Mouse (Mus musculus) urinary bladder, postnatal 10 days (tissue): ENCODE results near the gene Smndc1.

Experiments
- DNase-seq: peaks from one replicate; pipeline ENCODE4 v3.0.0; 2022; ENCODE audit warnings: low spot score

Gene Smndc1

DNA sequence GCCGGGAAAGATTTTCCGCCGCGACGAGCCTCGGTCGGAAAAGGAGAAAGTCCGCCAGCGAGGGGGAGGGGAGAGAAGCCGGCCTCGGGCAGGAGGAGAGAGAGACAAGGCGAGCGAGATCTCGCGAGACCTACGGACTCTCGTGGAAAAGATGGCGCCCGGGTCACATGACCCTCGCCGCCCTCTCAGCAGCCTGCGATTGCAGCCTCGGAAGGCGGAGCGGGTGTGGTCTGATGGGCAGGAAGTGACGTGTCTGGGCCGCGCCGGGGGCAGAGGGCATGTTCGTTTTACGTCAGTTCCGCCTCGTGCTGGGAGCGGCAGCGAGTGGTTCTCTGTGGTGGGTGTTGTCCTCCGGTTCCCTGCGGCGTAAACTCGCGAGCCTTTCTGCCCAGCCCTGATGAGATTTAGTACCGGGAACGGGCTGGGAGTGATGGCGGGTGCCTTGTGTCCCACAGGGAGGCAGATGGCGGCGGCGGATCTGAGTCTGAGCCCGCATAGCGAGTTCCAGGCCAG lies at the start of gene Smndc1:
Smndc1 (minus strand) TSS at position 84 of the 513 bp plus-strand sequence.
- peak; percentile 99 for DNase-seq

GRCm38 (mm10) chr19:53439340-53439739 lies 49.0 kb upstream of the Smndc1 start:
- no peak for DNase-seq

- no peak for DNase-seq
Observed at GRCm38 (mm10) chr19:53437991-53438390, 47.6 kb upstream of the Smndc1 start.

DNA sequence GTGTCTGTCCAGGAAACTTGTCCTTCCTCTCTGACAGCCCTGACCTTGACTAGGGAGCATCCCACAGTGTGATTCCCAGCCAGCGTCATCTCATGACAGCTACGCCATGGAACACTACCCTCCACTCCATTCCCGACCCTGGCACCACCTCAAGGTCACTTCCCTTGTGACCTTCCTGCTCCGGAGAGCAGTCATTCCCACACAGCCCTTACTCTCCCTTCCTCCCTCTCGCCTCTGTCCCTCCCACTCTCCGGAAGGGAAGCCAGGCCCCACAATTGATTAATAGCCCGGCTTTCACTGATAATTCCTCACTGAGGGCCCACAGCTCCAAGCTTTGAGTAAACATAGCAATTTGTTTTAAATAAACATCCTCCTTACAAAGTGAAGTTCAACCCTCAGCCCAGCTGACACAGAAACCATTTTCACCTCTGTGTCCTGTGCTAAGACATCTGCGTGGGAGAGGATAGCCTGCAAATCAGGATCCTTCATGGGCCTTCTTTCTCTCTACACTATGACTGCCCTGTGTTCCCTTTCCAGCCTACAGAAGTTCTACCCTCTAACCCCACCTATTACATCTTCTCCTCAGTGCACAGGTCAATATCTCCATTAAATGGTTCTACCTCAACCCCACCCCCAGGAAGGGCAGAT lies 47.1 kb upstream of the Smndc1 start:
- DNase-seq: no peak

- no peak for DNase-seq
Observed at GRCm38 (mm10) chr19:53433949-53434689, 43.7 kb upstream of the Smndc1 start.

GRCm38 (mm10) chr19:53431003-53431402 lies 40.6 kb upstream of the Smndc1 start:
- no peak for DNase-seq

DNA sequence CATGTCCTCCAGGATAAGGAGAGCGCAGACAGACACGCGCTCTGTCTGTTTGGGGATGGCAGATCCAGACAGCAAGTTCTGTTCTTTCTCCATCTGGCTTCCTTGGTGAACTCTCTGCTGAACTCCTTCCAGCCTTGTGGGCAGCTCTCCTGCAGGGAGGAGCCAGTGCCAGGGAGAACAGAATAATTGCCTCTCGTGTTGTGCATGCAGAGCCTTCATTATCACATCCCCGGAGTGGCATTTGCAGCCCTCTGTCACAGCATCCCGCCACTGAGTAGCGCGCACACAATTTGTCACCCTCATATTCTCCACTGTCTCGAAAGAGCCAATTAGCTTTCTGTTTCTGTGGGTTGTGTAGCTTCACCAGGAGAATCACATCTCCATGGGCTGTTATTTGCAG lies 40.0 kb upstream of the Smndc1 start:
- DNase-seq: no peak

GRCm38 (mm10) chr19:53427817-53428216 lies 37.4 kb upstream of the Smndc1 start:
- no peak for DNase-seq

DNA sequence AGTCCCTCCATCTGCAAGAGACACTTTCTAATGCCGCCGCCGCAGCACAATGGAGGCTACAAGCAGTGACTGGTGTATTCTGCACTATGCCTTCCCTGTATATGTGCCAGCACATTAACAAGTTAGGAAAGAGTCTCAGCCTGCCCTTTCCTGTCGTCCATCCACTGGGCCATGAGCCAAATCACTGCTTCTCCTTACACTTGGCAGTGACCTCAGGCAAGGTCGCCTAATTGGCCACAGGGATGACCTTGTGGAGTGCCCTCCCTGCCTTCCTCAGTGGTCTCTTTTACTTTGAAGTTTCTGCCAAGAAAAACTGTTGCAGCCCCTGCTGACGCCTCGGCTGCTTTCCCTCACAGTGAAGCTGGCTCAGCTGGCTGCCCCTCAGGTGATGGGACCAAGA lies 37.0 kb upstream of the Smndc1 start:
- no peak for DNase-seq

DNA sequence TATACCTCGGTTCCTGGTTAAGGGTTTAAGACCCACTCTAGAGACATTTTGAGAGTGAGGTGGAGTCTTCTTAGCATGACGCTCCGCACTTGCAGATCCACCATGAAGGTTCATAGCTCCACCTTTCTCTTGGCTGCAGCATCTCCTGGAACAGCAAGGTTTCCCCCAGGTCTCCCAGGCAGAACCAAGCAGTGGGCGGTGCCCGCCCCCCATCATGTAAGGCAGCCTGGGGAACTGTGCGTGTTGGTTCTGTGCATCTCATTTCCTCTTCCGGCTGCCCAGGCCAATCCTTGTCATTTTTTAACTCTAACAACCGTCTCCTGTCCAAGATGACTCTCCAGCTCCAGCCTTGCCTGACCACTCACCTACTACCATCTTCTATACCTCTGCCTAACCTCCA lies 35.4 kb upstream of the Smndc1 start:
- DNase-seq: no peak

GRCm38 (mm10) chr19:53424629-53425028 lies 34.3 kb upstream of the Smndc1 start:
- no peak for DNase-seq

GRCm38 (mm10) chr19:53423816-53424465 lies 33.6 kb upstream of the Smndc1 start:
- no peak for DNase-seq

DNA sequence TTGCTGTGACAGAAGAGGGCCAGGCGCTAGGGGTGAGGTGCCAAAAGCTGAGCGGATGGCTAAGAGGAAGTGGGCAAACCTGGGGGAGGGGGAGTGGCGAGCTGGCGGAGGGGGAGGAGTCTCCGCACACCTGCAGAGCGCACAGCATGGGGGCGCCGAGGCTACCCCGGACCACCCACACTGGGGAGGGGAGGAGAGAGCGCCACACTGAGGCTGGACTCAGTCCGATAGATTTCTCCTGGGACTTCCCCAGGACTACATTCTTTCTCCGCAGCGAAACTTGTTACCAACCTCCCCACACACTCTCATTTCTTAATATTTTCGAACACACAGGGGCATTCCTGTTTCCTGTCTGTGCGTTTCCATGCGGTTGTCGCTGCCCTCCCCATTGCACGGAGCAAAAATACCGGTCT lies 33.0 kb upstream of the Smndc1 start:
- no peak for DNase-seq

GRCm38 (mm10) chr19:53422358-53423308 lies 32.3 kb upstream of the Smndc1 start:
- no peak for DNase-seq

- no peak for DNase-seq
Observed at GRCm38 (mm10) chr19:53421583-53422188, 31.3 kb upstream of the Smndc1 start.

GRCm38 (mm10) chr19:53420924-53421582 lies 30.7 kb upstream of the Smndc1 start:
- no peak for DNase-seq

- no peak for DNase-seq
Observed at GRCm38 (mm10) chr19:53419834-53420233, 29.5 kb upstream of the Smndc1 start.

DNA sequence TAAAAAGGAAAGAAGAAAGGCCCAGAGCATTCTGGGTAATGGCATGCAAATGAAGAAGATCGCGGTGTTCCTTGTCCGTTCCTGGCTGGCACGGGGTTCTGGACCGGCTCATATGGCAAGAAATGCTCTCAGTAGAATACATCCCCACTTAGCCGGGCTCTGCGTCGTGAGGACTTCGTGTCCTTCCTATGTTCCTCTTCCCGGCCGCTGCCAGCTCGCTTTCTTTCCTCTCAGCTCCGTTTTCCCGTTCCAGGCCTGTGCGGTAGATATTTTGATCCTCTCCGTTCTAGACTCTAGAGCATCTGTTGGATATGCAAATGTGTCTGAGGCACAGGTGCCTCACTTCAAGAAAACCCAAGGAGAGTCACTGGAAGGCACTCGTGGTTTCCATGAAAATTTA lies 24.8 kb upstream of the Smndc1 start:
- DNase-seq: no peak

GRCm38 (mm10) chr19:53414650-53415049 lies 24.3 kb upstream of the Smndc1 start:
- DNase-seq: no peak

DNA sequence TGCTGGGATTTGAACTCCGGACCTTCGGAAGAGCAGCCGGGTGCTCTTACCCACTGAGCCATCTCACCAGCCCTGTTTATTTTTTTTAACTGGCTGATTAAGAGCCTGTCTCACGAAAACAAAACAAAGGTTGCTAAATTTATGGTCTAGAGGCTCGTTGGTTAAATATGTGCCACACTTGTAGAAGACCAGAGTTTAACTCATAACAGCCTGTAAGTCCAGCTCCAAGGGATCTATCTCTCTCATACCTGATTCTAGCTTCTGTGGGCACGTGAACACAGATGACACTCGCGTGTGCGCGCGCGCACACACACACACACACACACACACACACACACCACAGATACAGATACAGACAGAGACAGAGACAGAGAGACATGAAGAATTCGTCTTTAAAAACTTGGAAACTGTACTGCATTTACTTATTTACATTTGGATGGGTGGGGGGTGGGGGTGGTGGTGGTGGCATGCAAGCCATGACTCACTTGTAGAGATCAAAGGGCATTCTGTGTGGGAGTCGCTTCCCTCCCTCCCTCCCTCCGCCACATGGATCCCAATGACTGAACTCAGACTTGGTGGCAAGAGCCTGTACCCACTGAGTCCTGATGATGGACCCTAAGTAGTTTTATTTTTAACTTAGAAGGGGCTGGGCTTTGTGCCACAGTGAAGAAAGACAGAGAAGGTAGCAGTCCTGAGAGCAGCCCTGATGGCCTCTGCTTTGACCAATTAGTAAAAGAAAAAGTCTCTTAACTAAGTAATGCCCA lies 23.4 kb upstream of the Smndc1 start:
- no peak for DNase-seq
